Mouse (Mus musculus) megakaryocyte progenitor cell, adult 5-6 weeks (primary cell): ENCODE measurements around the gene Spdl1. TPM values are rescaled to one million over a fixed set of nuclear protein-coding genes. Genes with fewer than 3 reads are reported as not detected.
A peak's percentile ranks its signal among the peaks of the same experiment; 100 is the strongest.
"Not testable (repeated sequence)": the region's sequence is repeated elsewhere in the genome, so short reads cannot be mapped to it uniquely, and the experiment has no call there.

Source experiments
- ATAC-seq: replicated peaks from 2 replicates; pipeline ENCODE4 v1.8.0; 2016; ENCODE audit warnings: mild to moderate bottlenecking, moderate TSS enrichment, inconsistent platforms; ENCODE audit not compliant: poor library complexity
- total RNA-seq, 2 experiments: library from RNA; stranded (forward) in 1 of 2; stranded (reverse) in 1 of 2; fragments of 157-497, 149-512 nt in 1 of 2; fragments of 200-1000 nt in 1 of 2; gene quantifications; 2 replicates each; pipeline versions ENCODE4 v1.2.3 to v1.2.4; 2015 to 2017

Spdl1 gene
- total RNA-seq, 2 experiments from 2014 or later, result 26.8 to 39.5 TPM

DNA sequence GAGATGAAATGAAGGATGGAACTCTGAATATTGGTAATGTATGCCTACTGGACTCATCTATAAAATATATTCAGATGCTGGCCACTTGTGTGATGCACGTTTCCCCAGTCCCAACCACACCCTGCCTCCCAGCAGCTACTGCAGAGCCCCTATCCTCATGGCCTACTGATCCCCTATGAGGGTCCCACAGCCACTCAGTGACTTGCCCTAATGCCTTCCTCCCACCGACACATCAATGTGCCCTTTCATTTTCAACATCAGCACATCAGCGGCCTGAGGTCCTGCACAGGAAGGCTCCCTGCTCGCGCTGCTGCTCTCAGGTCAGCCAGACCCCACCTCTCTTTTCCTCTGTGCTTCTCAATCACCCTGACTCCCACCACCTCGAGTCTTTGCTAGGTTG is 19.1 kb downstream of the Spdl1 start:
- ATAC-seq, result no peak

DNA sequence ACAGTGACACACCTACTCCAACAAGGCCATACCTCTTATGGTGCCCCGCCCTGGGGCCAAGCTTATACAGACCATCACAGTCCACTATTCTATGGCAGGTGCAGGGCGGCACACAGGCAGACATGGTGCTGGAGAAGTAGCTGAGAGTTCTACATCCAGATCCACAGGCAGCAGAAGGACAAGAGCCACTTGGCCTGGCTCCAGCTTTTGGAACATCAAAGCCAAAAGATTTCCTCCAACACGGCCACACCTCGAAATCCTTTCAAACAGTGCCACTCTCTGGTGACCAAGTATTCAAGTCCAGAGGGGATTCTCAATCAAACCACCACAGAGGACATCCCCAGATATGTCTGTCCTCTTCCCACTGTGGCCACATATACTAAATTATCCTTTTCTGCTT is 28.4 kb downstream of the Spdl1 start:
- not testable (repeated sequence) for ATAC-seq

DNA sequence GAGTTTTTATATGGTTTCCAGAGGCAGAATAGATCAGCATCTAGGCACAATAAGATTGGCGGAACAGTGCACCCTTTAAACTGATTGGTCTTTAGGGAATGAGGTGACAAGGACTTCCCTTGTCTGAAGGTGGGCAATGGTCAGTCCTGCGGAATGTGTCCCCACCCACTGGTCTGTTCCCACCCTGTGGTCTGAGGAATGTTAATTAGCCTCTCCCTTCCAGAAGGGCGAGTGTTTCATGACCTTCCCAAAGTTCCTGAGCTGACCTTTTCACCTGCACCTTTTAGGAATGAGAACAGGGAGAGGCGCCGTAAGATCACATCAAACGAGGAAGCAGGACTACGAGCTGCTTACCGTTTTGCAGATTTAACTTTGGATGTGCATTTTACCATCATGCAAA is 35.4 kb downstream of the Spdl1 start:
- ATAC-seq, result not testable (repeated sequence)

DNA sequence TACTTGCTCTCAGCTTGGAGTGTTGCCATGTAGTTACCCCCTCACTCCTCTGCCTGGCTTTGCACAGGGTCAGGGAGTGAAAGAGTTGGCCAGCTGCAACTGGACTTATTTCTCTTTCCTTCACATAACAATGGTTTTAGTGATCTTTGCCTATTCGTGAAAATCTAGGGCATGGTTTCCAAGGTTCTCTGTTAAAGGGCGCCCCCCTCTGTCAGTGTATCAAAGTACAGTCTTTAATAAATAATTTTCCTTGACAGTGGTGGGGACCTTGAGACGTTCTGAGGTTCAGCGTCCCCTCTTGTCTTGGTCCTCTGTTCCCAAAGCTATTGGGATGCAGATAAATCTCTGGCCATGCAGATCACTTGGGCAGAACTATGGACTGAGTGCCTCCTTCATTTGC is 37.3 kb downstream of the Spdl1 start:
- ATAC-seq, result peak; percentile 81

DNA sequence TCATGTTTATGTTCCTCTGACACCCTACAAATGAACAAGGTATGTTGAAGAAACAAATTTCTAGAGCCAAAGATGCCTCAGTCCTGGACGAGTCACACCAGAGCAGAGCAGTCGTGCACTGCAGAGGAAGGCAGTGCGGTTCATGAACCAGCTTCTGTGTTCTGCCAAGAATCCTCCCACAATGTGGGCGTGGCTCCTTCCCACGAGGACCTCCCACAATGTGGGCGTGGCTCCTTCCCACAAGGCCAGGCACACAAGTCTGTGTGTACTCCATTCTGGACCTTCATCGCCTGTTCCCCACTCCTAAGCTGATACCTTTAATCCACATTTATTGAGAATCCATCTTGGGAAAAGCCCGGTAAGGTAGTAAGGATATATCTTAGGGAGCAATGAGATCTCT is 41.6 kb downstream of the Spdl1 start:
- peak; percentile 90 for ATAC-seq

DNA sequence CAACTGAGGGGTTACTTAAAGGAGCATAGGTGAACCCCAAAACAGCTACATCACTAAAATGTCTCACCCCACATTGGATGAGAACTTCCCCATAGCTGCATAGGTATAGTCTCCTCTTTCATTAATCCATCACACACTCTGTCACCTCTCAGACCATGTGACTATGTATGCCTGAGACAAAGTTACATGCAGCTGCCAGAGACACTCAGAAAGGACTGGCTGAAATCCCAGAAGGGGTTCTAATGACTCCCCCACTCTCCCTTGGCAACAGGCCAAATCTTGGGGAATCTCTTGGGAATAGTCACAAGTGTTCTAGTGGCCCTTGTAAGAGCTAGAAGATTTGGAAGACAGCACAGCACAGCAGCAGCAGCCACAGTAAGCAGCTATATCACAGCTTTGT is 48.6 kb downstream of the Spdl1 start:
- no peak for ATAC-seq

DNA sequence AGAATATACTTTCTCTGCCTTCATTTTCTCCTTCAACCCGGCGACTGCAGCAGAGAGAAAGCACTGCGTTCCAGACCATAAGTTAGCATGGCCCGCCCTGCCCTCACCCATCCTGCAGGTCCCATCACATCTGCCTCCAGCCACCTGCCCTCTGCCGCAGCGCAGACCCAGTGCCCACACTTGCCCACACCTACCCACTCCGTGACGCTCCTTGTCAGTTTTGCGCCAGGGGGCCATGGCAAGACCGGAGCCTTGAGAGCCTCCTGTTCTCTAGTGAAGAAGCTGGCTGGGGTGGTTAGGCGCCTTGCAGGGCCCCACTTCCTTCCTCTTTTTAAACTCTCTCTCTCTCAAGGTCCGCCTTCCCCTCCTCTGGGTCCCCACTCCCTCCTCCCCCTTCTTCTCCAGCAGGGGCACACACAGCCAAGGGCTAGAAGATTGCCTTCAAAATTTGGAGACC is 49.8 kb downstream of the Spdl1 start, which contains the start of gene Dock2:
Dock2 (minus strand) TSS at position 306 of the 457 bp plus-strand sequence.
- ATAC-seq, result peak; percentile 82

DNA sequence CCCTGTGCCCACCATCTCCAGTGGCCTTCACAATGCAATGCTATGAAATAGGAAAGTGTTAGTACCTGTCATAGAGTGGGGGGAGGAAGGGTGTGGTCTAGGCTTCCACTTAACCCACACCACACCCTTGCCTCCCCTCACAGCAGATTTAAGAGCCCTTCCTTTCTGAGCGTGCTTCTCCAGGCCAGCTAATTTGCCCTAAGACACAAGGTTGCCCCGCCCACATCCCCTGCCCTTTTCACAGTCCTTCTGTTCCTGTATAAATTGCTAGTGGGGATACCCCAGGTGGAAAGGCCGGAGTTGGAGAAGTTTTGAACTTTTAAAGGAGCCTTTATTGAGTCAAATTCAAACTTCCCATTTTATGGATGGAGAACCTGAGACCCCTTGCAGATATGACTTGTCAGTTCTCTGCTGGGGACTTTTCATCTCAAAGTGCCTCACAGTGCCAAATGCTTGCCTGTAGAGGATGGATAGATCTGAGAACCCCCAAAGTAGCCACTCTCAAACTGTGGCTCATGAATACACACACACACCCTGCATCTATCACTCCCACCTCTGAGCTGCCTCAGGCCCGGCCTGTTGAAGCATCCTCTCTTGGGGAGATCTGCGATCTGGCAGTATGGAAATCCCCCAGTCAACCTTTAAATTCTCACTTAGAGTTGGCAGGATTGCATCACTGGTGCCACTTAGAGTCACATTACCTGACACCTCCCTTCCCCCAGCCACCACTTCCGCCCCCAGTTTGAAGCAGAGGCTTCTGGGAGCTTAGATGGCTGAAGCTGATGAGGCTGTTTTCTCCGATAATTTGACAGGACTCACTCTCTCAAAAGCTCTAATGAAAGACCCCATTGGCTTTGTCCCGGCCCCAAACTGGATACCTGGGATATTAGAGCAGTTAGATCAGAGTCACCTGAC is 50.7 kb downstream of the Spdl1 start:
- peak; percentile 65 for ATAC-seq

DNA sequence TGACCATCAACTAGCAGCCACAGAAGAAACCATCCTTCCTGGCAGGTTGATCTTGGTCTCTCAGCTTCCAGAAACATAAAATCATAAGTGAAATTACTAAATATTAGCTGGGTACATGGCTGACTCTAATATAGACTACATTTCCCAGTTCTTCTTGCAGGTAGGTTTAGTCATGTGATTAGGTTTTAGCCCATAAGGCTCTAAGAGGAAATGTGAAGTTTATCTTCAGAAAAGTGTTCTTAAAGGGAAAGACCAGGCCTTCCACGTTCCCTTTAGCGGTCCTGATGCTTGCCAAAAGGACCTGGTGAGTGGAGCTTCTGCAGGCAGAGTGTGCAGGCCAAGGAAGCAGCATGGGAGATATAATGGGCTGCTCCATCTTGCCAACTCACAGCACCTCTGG is 52.7 kb downstream of the Spdl1 start:
- no peak for ATAC-seq

DNA sequence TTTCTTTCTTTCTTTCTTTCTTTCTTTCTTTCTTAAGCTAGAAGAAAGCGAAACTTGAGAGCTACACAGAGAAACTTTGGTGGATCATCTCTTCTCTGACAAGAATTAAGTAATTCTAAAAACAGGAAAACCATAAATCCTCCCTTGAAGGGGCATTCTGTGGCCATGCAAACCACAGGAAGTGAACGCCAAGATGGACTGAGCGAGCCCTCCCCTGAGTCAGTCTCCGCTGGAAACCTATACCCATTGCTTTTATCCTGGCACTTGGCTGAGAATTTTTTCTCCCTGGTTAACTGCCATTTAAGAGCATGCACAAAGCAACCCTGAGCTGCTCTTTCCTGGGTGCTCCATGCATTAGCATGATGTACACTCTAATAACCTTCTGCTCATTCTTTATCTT is 53.5 kb downstream of the Spdl1 start:
- peak; percentile 21 for ATAC-seq

DNA sequence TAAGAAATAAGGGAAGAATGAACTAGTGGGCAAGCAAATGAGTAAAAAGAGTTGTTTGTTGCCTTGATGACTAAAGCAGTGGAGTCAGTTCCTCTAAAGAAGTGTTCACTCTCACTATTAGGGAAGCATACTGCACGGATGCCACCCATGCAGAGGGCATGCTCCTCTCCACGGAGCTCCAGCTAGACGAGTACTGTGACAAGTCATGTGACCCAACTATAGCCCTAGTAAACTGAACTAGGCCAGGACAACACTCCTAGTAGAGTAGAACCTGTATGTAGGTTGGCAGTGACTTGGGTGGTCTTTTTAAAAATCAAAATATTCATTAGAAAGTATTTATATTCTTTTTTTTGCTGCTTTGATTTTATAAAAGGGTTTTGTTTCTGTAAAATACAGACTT is 55.1 kb downstream of the Spdl1 start:
- peak; percentile 40 for ATAC-seq

DNA sequence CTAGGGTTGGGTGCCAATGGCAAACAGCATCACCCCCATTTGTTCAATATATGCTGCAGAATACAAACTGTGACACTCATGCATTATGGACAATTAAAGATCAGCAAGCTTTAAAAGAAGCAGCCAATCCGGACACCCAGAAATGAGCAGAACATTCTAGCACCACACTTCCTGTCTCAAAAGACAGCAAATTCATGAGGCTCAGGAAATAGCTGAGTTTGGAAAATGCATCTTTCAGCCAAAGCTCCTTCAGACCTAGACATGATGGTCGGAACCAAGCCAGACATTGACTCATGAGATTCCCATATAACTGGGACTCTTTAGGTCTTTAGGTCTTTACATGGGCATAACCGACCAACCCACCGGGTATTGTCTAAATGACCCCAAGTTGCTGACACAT is 55.9 kb downstream of the Spdl1 start:
- no peak for ATAC-seq

DNA sequence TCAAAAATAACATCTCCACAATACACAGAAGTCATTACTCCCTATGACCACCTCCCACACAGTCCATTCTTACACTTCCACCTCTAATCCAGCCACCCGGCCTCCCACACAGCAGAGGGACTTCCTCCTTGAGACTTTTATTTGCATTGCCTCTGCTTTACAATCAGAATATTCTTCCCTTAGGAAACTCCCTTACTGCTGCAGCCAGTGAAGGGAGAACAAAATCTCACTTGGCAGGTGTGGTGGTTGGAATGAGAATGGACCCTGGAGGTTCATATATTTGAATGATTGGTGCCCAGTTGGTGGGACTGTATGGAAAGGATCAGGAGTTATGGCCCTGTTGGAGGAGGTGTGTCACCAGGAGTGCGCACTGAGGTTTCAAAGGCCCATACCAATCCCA is 57.4 kb downstream of the Spdl1 start:
- no peak for ATAC-seq

DNA sequence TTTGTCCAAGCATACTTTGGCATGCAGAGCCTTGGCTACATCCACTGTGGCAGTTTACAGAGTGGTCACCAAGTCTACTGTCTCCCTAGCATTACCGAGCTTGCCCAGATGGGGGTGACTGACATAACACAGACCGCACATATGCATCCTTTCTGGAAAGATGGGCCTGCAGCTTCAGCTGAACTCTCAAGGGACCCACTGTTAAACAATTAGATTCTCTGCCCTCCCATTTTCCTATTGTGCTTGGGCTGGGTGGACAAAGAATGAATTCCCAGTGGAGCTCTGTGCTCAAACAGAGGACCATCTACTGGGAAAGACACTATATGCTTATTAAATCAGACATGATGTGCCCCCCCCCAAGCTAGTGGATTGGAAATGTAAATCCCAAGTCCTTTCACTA is 58.8 kb downstream of the Spdl1 start:
- ATAC-seq, result no peak

DNA sequence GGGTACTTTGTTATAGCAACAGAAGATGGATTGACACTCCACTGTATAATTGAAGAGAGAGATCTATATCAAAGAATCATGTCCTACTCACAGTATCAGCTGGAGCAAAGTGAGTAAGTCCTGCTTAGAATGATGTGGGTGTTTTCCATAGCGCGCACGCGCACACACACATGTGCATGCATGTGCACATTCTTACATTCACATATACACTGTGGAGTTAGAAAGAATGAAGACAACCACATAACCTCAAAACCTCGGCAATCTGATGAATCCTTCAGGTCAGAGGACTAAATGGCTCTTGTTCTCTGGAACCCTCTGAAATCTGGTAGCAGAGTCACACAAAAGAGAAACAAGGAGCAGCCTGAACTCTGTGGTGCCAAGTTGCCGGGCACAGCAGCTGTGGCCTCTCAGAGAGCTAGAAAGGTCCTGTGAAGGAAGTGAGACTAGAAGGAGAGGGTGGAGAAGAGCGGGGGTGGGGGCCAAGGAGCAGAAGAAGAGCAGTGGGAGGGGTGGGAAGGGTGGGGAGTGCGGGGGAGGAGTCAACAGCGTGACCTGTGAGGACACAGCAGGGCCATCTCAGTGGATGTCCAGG is 60.0 kb downstream of the Spdl1 start:
- peak; percentile 26 for ATAC-seq

DNA sequence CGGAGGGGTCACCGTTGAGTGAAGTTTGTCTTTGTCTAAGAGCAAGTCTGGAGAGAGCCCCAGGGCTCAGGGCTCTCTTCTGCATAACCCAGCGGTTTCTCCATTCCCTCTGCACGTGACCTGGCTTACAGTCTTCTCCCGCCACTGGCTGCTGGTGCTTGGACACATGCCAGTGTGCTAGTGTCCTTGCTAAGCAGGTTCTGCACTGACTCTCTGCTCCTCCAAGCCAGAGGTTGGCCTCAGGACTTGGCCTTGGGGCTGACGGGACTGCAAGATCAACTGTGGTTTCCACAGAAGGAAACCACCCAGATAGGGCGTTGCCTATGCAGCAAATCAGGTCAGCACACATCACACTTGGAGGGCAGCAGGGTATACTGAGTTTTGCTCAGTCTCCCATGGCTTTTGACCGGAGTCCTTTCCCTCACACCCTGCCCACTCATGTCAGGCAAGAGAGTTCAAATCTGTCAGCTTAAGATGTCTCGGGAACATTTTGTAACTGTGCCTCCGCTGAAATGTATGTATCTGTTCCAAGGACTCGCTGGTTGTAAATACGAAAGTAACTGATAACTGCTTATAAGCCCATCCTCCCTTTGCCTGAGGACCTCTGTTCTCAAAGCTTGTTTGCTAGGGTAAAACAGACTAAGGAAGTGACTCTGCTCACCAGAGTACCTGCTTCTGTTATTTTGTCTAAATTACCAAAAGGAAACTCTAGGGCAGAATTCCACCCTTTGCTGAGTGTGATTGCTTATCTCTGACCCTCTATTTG is 62.0 kb downstream of the Spdl1 start:
- peak; percentile 76 for ATAC-seq

DNA sequence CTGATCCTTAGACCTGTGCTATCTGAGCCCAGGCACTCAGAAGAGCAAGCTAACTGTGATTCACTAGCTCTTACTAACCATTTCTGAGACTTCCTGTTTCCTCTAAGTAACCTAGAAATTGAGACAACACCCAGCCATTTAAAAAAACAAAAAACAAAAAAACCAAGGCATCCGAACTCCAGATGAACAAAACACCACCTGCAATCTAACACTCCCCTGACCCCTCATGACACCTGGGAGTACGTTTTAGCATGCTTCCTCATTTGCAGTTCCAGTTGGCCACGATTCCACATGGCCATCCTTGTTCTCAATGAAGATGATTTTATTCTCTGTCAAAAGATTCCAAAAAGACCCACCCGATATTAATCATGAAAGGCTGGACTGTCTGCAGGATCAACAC is 62.8 kb downstream of the Spdl1 start:
- ATAC-seq, result no peak; the same call in 1 of the 2 replicates

DNA sequence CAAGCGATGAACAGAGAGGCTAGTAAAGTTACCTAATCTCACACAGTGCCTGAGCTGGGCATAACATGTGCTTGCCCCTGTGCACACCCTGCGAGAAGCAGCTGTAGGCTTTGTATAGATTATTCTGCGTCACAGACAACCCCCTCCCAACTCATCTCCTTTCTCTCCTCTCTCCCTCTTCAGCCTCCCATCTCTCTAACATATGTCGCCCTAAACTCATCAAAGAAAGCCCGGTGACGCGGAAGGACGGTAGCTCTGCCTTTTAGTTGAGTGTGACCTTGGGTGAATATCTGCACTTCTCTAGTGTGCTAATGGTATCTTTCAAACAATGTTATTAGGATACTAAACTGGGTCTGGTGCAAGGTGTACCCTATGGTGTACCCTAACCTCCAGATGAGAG is 63.5 kb downstream of the Spdl1 start:
- no peak for ATAC-seq

DNA sequence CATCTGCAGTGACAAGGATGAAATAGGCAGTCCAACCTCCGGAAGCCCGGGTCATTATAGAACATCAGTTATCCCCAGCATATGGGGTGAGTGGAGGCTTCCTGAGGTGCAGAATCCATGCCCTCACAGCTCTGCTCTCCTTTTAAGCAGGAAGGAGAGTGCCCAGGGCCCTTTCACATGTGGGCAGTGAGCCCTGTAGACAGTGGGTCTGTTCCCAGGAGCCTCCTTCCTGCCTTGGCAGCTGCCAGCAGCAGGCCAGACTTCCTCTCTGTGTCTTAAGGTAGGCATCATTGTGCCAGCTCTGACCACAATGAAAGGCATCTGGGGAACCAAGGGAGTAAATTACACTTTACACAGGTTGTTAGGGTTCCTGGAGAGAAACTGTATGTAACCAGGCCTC is 64.0 kb downstream of the Spdl1 start:
- ATAC-seq, result peak; percentile 12; the same call in 1 of the 2 replicates

DNA sequence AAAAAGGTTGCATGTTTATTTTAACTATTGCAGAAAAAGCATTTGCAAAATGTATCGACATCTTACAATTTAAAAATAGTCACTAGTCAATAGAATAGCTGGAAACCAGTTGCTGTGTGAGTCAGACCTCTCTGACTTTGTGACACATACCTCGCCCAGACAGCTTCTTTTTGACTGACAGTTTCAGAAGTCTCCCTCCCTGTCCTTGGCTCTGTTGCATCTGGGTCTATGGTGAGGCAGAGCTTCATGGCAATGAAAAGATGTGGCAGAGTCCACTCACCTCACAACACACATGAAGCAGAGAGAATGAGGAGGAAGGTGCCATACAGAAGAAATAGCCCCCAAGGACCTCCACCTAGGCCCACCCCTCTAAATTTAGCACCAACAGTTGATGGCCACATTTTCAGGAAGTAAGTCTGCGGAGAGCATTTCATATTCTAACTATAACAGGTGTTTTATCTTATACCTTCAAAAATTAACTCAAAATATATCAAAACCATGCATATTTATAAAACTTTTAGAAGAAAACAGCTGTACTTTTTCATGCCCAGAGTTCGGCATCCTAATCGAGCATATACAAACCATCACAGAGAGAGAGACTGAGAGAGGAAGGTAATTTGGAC is 69.6 kb downstream of the Spdl1 start:
- ATAC-seq, result no peak

DNA sequence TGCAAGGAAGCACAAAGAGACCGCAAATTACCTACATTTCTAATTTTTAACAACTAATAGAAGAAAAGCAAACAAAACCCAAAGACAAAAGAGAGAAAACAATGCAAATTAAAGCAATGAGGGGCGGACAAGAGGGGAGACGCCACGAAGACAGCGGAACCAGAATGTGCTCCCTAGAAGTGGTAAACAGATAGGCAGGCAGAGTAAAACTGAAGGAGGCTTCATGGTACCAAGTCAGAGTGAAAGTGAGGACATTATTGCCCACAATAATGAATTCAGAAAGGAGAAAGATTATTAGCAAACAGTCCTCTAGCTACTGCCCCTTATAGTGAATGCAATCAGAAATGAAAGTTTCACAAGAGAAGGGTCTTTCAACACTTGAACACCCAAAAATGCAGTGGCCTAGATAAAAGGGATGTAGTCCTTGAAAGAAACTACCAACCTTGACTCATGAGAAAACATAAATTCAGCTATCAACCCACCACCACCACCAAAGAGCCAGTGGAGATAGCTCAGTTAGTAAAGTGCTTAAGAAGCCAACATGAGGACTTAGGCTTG is 70.8 kb downstream of the Spdl1 start:
- peak; percentile 71 for ATAC-seq
